Mouse (Mus musculus) hindbrain, embryonic 13.5 days (tissue): ENCODE results near the gene Cryba4. TPM values are rescaled to one million over a fixed set of nuclear protein-coding genes. Genes with fewer than 3 reads are reported as not detected.

Experiments used
- ATAC-seq: fragments of 200-750 bp; cut with Nextera tagmentation; 2 replicates; pipeline ENCODE4 v1.8.0; 2017; ENCODE audit warnings: moderate TSS enrichment; ENCODE audit not compliant: low FRiP score
- H3K27ac ChIP-seq: fragments of 300-500 bp; sonication (generic); 2 replicates; pipeline ENCODE4 v1.5.1; 2015; ENCODE audit warnings: inconsistent platforms, mild to moderate bottlenecking, moderate library complexity
- H3K27me3 ChIP-seq: fragments of 300-500 bp; sonication (generic); 2 replicates; pipeline ENCODE4 v1.6.1; 2015; ENCODE audit warnings: mild to moderate bottlenecking, inconsistent platforms
- H3K36me3 ChIP-seq: fragments of 300-500 bp; sonication (generic); 2 replicates; pipeline ENCODE4 v1.6.1; 2015; ENCODE audit warnings: mild to moderate bottlenecking, inconsistent platforms
- H3K4me1 ChIP-seq: fragments of 300-500 bp; sonication (generic); replicated peaks from 2 replicates; pipeline ENCODE4 v1.6.1; 2015; ENCODE audit warnings: inconsistent platforms
- H3K4me2 ChIP-seq: fragments of 300-500 bp; sonication (generic); 2 replicates; pipeline ENCODE4 v1.6.1; 2015; ENCODE audit warnings: inconsistent platforms, mild to moderate bottlenecking, moderate library complexity
- H3K4me3 ChIP-seq: fragments of 300-500 bp; sonication (generic); 2 replicates; pipeline ENCODE4 v1.5.1; 2015; ENCODE audit warnings: mild to moderate bottlenecking, inconsistent platforms
- H3K9ac ChIP-seq: fragments of 300-500 bp; sonication (generic); 2 replicates; pipeline ENCODE4 v1.6.1; 2015; ENCODE audit warnings: mild to moderate bottlenecking, inconsistent platforms
- H3K9me3 ChIP-seq: fragments of 300-500 bp; sonication (generic); 2 replicates; pipeline ENCODE4 v1.6.1; 2016; ENCODE audit warnings: inconsistent platforms
- WGBS: fragments of 180-500 bp; shearing (Covaris S2); methylation state at CpG from one replicate; pipeline ENCODE4 v1.1.7; 2015; 5-methylcytosine and 5-hydroxymethylcytosine counted together
- polyA plus RNA-seq: library from polyadenylated mRNA; unstranded; fragments of >200 nt; fragmentation: Nextera tagmentation; extraction: Ambion mirVana; gene quantifications from 2 replicates; pipeline ENCODE4 v1.2.1, GENCODE M21; 2015

Cryba4 gene
- polyA plus RNA-seq, 1 experiment from 2014 or later = 3.3 TPM

GRCm38 (mm10) chr5:112219398-112219797 lies 32.9 kb downstream of the Cryba4 start:
- no peaks in the 10 kb centered on the region for H3K27me3 ChIP-seq
- no peak for ATAC-seq
- no peaks in the 10 kb centered on the region for H3K9me3 ChIP-seq
- H3K9ac ChIP-seq = peak overlapping the region; percentile 46; the same call in 1 of the 2 replicates
- peaks cover 60% of the 10 kb centered on the region for H3K36me3 ChIP-seq
- 21% methylated on average over 1 of the region's 1 CpGs for WGBS
- no peak overlapping the region for H3K4me2 ChIP-seq
- H3K4me1 ChIP-seq = peaks cover 99% of the 10 kb centered on the region
- H3K27ac ChIP-seq = peak overlapping the region; percentile 91
- no peak overlapping the region for H3K4me3 ChIP-seq

GRCm38 (mm10) chr5:112218679-112219078 lies 33.6 kb downstream of the Cryba4 start:
- Histone ChIP-seq H3K27me3 (no peaks in the 10 kb centered on the region), H3K4me2 (no peak overlapping the region), H3K36me3 (peaks cover 53% of the 10 kb centered on the region), H3K27ac (peak overlapping the region; percentile 91), H3K9me3 (no peaks in the 10 kb centered on the region), H3K4me1 (peaks cover 99% of the 10 kb centered on the region), H3K4me3 (no peak overlapping the region), H3K9ac (0 out of 2 replicates have a peak overlapping the region, but pooled peaks have one; percentile 14)
- ATAC-seq = no peak
- WGBS = 50% methylated on average over 4 of the region's 4 CpGs

- 51% methylated on average over 20 of the region's 22 CpGs for WGBS
- H3K4me1 ChIP-seq = peaks cover 93% of the 10 kb centered on the region
- H3K36me3 ChIP-seq = peaks cover 37% of the 10 kb centered on the region
- no peaks in the 10 kb centered on the region for H3K9me3 ChIP-seq
- H3K9ac ChIP-seq = peak overlapping the region; percentile 53
- H3K27ac ChIP-seq = peak overlapping the region; percentile 91
- no peak for ATAC-seq
- H3K27me3 ChIP-seq = no peaks in the 10 kb centered on the region
- no peak overlapping the region for H3K4me3 ChIP-seq
- no peak overlapping the region for H3K4me2 ChIP-seq
Observed at GRCm38 (mm10) chr5:112217031-112217430, 35.3 kb downstream of the Cryba4 start.

GRCm38 (mm10) chr5:112216335-112216734 lies 36.0 kb downstream of the Cryba4 start:
- Histone ChIP-seq H3K27me3 (no peaks in the 10 kb centered on the region), H3K27ac (peak overlapping the region; percentile 91), H3K4me2 (no peak overlapping the region; the same call in 1 of the 2 replicates), H3K9me3 (no peaks in the 10 kb centered on the region), H3K36me3 (peaks cover 30% of the 10 kb centered on the region), H3K4me3 (no peak overlapping the region), H3K4me1 (peaks cover 87% of the 10 kb centered on the region), H3K9ac (peak overlapping the region; percentile 1)
- 53% methylated on average over 7 of the region's 7 CpGs for WGBS
- ATAC-seq = no peak

GRCm38 (mm10) chr5:112215801-112216251 lies 36.5 kb downstream of the Cryba4 start:
- Histone ChIP-seq H3K27ac (peak overlapping the region; percentile 91), H3K4me3 (no peak overlapping the region), H3K36me3 (peaks cover 25% of the 10 kb centered on the region), H3K4me2 (peak overlapping the region; percentile 31; the same call in 1 of the 2 replicates), H3K27me3 (no peaks in the 10 kb centered on the region), H3K9me3 (no peaks in the 10 kb centered on the region), H3K9ac (peak overlapping the region; percentile 61), H3K4me1 (peaks cover 82% of the 10 kb centered on the region)
- no peak for ATAC-seq
- 26% methylated on average over 9 of the region's 9 CpGs for WGBS

- WGBS = 10% methylated on average over 12 of the region's 12 CpGs
- peaks cover 20% of the 10 kb centered on the region for H3K36me3 ChIP-seq
- H3K27me3 ChIP-seq = no peaks in the 10 kb centered on the region
- peak overlapping the region; percentile 91 for H3K27ac ChIP-seq
- H3K4me1 ChIP-seq = peaks cover 77% of the 10 kb centered on the region
- H3K4me3 ChIP-seq = no peak overlapping the region
- H3K4me2 ChIP-seq = peak overlapping the region; percentile 31; the same call in 1 of the 2 replicates
- peak overlapping the region; percentile 61 for H3K9ac ChIP-seq
- ATAC-seq = 0 out of 2 replicates have a peak, but pooled peaks have one; percentile 0
- no peaks in the 10 kb centered on the region for H3K9me3 ChIP-seq
Observed at GRCm38 (mm10) chr5:112215291-112215751, 37.0 kb downstream of the Cryba4 start.

GRCm38 (mm10) chr5:112214419-112214818 lies 37.9 kb downstream of the Cryba4 start:
- WGBS = under 1% methylated on average over 10 of the region's 10 CpGs
- Histone ChIP-seq H3K27me3 (no peaks in the 10 kb centered on the region), H3K4me1 (peaks cover 68% of the 10 kb centered on the region), H3K4me2 (peak overlapping the region; percentile 31; the same call in 1 of the 2 replicates), H3K4me3 (no peak overlapping the region), H3K9me3 (no peaks in the 10 kb centered on the region), H3K36me3 (peaks cover 11% of the 10 kb centered on the region), H3K27ac (peak overlapping the region; percentile 91), H3K9ac (peak overlapping the region; percentile 53; the same call in 1 of the 2 replicates)
- ATAC-seq = peak; percentile 36; the same call in 1 of the 2 replicates

- Histone ChIP-seq H3K9ac (peak overlapping the region; percentile 53), H3K4me3 (no peak overlapping the region), H3K4me2 (peak overlapping the region; percentile 31), H3K27me3 (no peaks in the 10 kb centered on the region), H3K4me1 (peaks cover 59% of the 10 kb centered on the region), H3K36me3 (peaks cover 3% of the 10 kb centered on the region), H3K9me3 (no peaks in the 10 kb centered on the region), H3K27ac (peak overlapping the region; percentile 91)
- ATAC-seq = peak; percentile 56
- WGBS = 21% methylated on average over 19 of the region's 19 CpGs
Observed at GRCm38 (mm10) chr5:112213331-112214240, 38.7 kb downstream of the Cryba4 start.

GRCm38 (mm10) chr5:112212711-112213264 lies 39.5 kb downstream of the Cryba4 start:
- H3K4me1 ChIP-seq = peaks cover 52% of the 10 kb centered on the region
- H3K4me3 ChIP-seq = no peak overlapping the region
- ATAC-seq = no peak; the same call in 1 of the 2 replicates
- H3K9me3 ChIP-seq = no peaks in the 10 kb centered on the region
- WGBS = 50% methylated on average over 6 of the region's 6 CpGs
- 0 out of 2 replicates have a peak overlapping the region, but pooled peaks have one; percentile 53 for H3K9ac ChIP-seq
- H3K36me3 ChIP-seq = no peaks in the 10 kb centered on the region
- peak overlapping the region; percentile 91 for H3K27ac ChIP-seq
- no peak overlapping the region; the same call in 1 of the 2 replicates for H3K4me2 ChIP-seq
- no peaks in the 10 kb centered on the region for H3K27me3 ChIP-seq

GRCm38 (mm10) chr5:112211911-112212310 lies 40.4 kb downstream of the Cryba4 start:
- no peak overlapping the region for H3K4me3 ChIP-seq
- H3K9ac ChIP-seq = no peak overlapping the region
- H3K4me1 ChIP-seq = peaks cover 43% of the 10 kb centered on the region
- H3K27me3 ChIP-seq = no peaks in the 10 kb centered on the region
- 80% methylated on average over 7 of the region's 7 CpGs for WGBS
- no peak overlapping the region for H3K4me2 ChIP-seq
- H3K9me3 ChIP-seq = no peaks in the 10 kb centered on the region
- H3K36me3 ChIP-seq = no peaks in the 10 kb centered on the region
- 0 out of 2 replicates have a peak overlapping the region, but pooled peaks have one; percentile 1 for H3K27ac ChIP-seq
- no peak for ATAC-seq

GRCm38 (mm10) chr5:112210104-112210503 lies 42.2 kb downstream of the Cryba4 start:
- no peak for ATAC-seq
- H3K4me1 ChIP-seq = peaks cover 38% of the 10 kb centered on the region
- H3K4me2 ChIP-seq = no peak overlapping the region
- no peaks in the 10 kb centered on the region for H3K36me3 ChIP-seq
- no peak overlapping the region for H3K4me3 ChIP-seq
- H3K9ac ChIP-seq = no peak overlapping the region
- H3K27me3 ChIP-seq = no peaks in the 10 kb centered on the region
- H3K27ac ChIP-seq = no peak overlapping the region
- no peaks in the 10 kb centered on the region for H3K9me3 ChIP-seq
- WGBS = 31% methylated on average over 8 of the region's 8 CpGs

GRCm38 (mm10) chr5:112208321-112208720 lies 44.0 kb downstream of the Cryba4 start:
- H3K4me1 ChIP-seq = peaks cover 20% of the 10 kb centered on the region
- no peak overlapping the region for H3K4me2 ChIP-seq
- H3K36me3 ChIP-seq = no peaks in the 10 kb centered on the region
- no peak for ATAC-seq
- H3K27me3 ChIP-seq = no peaks in the 10 kb centered on the region
- H3K9ac ChIP-seq = no peak overlapping the region
- H3K27ac ChIP-seq = no peak overlapping the region
- 45% methylated on average over 4 of the region's 4 CpGs for WGBS
- H3K9me3 ChIP-seq = no peaks in the 10 kb centered on the region
- H3K4me3 ChIP-seq = no peak overlapping the region
